Mouse (Mus musculus) layer of hippocampus, postnatal 10 days (tissue): ENCODE measurements at regions not wholly inside any gene's neighbourhood (a gene's known extent, or its start where the extent isn't known, plus 50 kb on each side); places are given as distances from the start of the nearest gene placed in this dataset.
"Not testable (repeated sequence)": the region's sequence is repeated elsewhere in the genome, so short reads cannot be mapped to it uniquely, and the experiment has no call there.

Source experiments
- DNase-seq, 2 experiments: peaks; one replicate each; pipeline ENCODE4 v3.0.0; 2021; ENCODE audit warnings: low spot score in 2 of 2

DNA sequence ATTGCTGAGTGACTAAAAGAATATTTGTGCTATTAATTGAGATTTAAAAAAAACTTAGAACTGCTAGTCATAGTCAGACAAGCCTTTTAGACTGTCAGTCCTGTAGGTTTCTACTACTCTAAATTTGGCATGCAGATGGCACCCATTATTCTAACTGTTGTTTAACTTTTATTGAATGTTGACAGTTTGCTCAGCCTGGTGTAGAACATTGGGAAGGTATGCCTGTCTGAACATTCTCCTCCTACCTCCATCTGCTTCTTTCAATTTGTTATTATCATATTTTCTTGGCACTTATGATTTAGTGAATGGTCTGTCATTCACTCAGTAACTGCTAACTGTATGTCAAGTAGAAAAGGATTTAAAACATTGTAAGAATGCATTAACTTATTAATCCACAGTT lies 130.9 kb downstream of the Gmnc start:
- no peak for DNase-seq

DNA sequence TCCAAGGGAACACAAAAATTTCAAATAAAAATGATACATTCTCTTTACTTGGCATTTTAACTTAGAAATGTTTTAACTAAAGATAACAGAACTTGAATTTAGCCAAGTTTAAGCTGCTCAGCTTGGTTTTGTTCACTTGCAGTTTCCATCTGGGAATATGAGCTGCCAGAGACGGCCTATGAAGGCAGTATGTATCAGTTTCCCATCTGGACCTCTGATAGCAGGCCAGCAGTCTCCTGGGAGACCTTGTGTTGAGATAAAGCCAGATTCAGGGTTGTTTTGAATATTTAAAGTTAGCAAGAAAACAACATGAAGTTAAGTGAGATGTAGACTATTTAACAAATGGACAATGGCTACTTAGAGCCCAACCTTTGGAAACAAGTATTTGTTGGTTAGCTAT lies 142.3 kb downstream of the Gmnc start:
- DNase-seq, result peak in 1 of 2 experiments; percentile 19

DNA sequence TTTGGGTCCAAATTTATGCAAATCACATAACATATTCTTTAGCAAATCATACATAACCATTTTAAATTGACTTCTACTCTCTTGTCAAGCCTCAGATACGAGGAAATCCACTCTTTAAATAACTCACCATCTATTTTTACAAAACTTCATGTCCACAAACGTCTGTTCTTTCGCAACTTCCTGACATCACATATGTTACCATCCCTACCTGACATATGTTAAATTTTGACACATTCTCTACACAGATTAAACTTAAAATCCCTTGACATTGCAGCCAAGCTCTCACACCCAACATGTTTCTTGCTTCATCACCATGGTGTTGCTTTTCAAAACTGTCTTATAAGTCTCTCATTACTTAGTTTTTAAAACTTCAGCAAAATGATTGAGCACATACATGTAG lies 164.4 kb downstream of the Gmnc start:
- DNase-seq, result no peak

DNA sequence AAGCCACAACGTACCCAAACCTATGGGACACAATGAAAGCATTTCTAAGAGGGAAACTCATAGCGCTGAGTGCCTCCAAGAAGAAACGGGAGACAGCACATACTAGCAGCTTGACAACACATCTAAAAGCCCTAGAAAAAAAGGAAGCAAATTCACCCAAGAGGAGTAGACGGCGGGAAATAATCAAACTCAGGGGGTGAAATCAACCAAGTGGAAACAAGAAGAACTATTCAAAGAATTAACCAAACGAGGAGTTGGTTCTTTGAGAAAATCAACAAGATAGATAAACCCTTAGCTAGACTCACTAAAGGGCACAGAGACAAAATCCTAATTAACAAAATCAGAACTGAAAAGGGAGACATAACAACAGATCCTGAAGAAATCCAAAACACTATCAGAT lies 180.3 kb downstream of the Gmnc start:
- DNase-seq, result not testable (repeated sequence)

DNA sequence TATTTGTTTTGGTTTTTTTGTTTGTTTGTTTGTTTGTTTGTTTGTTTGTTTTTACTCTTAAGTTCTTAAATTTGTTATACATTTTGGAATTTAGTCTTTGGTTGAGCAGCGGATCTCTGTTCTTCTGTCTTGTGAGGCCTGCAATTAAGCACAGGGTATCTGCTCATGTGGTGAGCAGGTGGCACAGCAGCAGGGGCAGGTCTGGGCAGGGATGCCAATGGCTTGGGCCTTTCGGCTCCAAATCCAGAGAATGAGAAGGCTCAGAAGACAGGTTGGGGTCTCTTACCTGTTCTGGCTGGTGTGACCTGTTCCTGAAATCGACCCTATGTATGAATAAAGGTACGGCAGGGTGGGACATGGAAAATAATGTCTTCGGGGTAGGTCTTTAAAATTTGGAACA lies 186.0 kb downstream of the Gmnc start:
- DNase-seq, result no peak

DNA sequence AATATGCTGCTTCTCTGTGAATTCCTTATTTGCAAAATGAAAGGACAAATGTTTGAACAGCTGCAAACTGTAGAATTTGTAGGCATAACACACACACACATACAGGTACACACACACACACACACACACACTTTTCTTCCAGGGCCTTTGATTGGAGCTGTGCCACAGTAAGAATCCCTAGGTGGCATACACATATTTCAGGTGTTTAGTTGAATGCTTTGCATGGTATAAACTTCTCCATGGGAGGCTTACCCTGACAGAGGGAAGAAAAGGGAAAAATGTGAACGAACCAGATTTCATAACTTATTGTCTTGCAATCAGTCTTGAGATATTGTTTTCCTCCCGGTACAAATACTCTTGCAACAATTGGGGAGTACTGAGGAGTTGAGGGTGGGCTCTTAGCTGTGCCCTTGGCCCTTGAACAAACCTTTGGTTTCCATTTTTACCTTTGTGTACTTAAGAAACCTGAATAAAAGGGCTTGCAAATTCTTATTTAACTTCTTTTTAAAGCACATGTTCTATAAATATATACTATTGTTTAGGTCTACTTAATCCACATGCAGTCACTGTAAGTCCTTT lies 204.3 kb downstream of the Gmnc start:
- no peak for DNase-seq

DNA sequence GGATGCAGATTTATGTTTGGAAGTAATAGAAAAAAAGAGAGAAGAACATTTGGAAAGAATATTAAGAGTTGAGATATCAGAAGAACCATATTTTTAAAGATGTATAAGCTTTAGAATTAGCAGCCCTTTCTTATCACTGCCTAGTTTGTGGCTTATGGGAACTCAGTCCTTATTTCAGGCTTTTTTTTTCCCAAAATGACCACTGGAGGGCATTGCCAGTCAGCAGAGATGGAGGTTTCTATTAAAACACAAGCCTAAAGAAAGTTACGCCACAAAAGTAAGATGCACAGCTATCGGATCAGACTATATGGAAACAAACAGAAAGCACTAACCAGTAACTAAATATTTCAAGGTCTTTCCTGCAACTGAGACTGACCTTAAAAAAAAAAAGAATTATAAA lies 200.8 kb downstream of the Il1rap start:
- DNase-seq, result peak in 1 of 2 experiments; percentile 22
